Mouse (Mus musculus) Patski (cell line): Measurements from ENCODE around the gene Sec22a. TPM values are rescaled to one million over a fixed set of nuclear protein-coding genes. Genes with fewer than 3 reads are reported as not detected.

Source experiments
- ATAC-seq: fragments of 100-300 bp; one replicate; pipeline ENCODE4 v1.8.0; 2021
- CTCF ChIA-PET: fragments of 350-600 bp; sonication (Branson Sonifier 250); formaldehyde crosslinking; loops from one replicate; lab custom pipeline; 2022; ENCODE audit warnings: inconsistent platforms; lab: Charles Lee
- POLR2A ChIA-PET: fragments of 350-600 bp; sonication (Branson Sonifier 250); formaldehyde crosslinking; loops from one replicate; lab custom pipeline; 2022; ENCODE audit warnings: antibody characterized with exemption, inconsistent platforms; lab: Charles Lee
- DNase-seq: peaks from one replicate; pipeline ENCODE4 v3.0.0-alpha.2; 2011; ENCODE audit warnings: low read depth, low spot score
- H3K27me3 ChIP-seq: fragments of 371-371 bp; one replicate; pipeline ENCODE4 v1.5.1; 2021
- CTCF ChIP-seq: fragments of 100-300 bp; IDR thresholded peaks from one replicate; pipeline ENCODE4 v1.5.1; 2021
- in situ Hi-C: fragments of 300-500 bp; cut with MboI; formaldehyde crosslinking; loops from 3 replicates; pipeline ENCODE4 v1.11.1; 2018; ENCODE audit warnings: low pct_unique_long_range_greater_than_20kb, mixed read lengths
- polyA plus RNA-seq: library from polyadenylated mRNA; unstranded; gene quantifications from one replicate; pipeline ENCODE4 v1.2.3, GENCODE M21; 2021

Sec22a gene
- polyA plus RNA-seq, 1 experiment from 2014 or later: 28.8 TPM

DNA sequence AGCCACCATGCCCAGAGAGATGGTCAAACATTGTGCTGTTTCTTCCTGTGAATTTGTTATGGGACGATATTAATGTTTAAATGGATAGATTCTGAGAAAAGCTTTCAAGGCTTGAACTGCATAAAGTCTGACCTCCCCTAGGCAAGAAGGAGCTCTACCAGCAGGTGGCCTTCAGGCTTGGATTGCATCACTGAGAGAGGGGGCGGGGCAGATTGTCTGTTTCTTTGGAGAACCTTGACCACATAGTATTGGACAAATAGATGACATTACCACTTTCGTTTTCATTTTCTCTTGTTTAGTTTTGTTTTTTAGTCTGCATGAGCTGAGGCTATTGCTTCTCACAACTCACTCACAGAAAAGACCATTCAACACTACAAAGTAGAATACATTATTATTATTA is 15.6 kb upstream of the Sec22a start:
- ChIA-PET CTCF (interaction anchor here (1.2 to 1.5 kb wide), 2 partner anchors 12 to 21 kb away, joined by 3 read pairs; no protein-coding TSS in a partner anchor), POLR2A (no interaction called here)
- ATAC-seq (no peak), DNase-seq (no peak)
- peaks cover 7% of the 10 kb centered on the region for H3K27me3 ChIP-seq
- peak; percentile 38 for TF ChIP-seq CTCF
- in situ Hi-C loops: no loop called here

DNA sequence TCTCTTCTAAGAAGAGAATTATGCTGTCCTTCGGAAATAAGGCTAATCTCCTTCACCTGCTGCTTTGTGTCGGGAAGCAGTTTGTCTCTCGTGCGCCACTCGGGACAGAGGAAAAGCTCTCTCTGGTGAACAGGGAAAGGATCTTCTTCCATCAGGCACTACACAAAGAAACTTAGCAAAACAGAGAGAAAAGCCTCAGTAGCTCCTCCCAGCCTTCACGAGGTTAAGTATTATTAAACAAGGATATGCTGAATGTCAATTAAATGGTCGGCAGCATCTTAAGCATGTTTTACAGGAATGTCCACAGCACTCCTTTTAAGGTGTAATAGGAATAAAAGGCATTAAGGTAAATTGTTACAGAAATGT is 328 bp upstream of the Sec22a start:
- CTCF ChIA-PET: interaction anchor here (0.9 to 1.6 kb wide), 4 partner anchors 9 to 176 kb away, joined by 3 to 4 read pairs (median 4); no protein-coding TSS in a partner anchor
- POLR2A ChIA-PET: no interaction called here
- no peak for DNase-seq
- TF ChIP-seq CTCF: no peak
- peaks cover 3% of the 10 kb centered on the region for H3K27me3 ChIP-seq
- in situ Hi-C loops: no loop called here
- peak; percentile 7 for ATAC-seq

DNA sequence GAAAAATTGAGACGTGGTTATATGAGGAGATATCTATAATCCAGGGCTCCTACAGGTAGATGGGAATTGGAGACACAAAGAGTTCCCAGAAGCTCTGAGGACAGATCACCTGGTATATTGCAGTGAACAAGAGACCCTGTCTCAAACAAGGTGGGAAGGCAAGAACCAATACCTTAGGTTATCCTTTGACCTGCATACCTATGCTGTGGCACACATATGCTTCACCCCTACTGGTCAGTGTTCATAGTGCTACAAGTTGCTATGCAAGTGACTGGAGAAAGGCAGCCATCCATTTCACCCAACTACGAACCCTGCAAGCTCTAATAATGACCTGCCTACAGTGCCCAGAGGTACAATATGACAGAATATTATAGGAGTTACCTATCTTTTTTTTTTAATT is 1.5 kb downstream of the Sec22a start:
- CTCF ChIA-PET: no interaction called here
- POLR2A ChIA-PET: interaction anchor here (0.5 kb wide), 1 partner anchor 10 kb away, joined by 3 read pairs; no protein-coding TSS in a partner anchor

DNA sequence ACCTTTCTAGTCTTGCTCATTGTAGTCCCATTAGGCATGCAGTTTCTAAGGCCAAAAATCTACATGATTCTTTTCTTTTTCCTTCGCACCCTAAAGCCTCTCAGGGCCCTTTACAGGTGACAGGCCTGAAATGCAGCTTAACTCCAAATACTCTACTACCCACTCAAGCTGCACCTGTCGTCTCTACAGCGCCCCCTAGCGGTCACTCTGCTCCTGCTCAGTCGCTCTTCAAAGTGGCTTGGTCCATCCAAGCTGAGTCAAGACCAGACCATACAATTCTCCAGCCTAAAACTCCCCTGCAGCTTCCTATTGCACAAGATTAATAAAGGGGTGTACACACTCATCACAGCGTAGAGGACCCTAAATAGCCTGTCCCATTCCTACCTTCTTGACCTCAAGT is 3.1 kb downstream of the Sec22a start:
- CTCF ChIA-PET: interaction anchor here (1.0 kb wide), 1 partner anchor 9 kb away, joined by 3 read pairs; no protein-coding TSS in a partner anchor
- TF ChIP-seq CTCF: peak; percentile 83
- ATAC-seq (no peak), DNase-seq (no peak)
- in situ Hi-C loops: no loop called here
- no peaks in the 10 kb centered on the region for H3K27me3 ChIP-seq
- POLR2A ChIA-PET: no interaction called here

More for the DNA sequence above, 1.5 kb downstream of the Sec22a start:
- in situ Hi-C loops: no loop called here
- no peak for TF ChIP-seq CTCF
- peaks cover 3% of the 10 kb centered on the region for H3K27me3 ChIP-seq
- DNase-seq: no peak
- ATAC-seq: no peak

DNA sequence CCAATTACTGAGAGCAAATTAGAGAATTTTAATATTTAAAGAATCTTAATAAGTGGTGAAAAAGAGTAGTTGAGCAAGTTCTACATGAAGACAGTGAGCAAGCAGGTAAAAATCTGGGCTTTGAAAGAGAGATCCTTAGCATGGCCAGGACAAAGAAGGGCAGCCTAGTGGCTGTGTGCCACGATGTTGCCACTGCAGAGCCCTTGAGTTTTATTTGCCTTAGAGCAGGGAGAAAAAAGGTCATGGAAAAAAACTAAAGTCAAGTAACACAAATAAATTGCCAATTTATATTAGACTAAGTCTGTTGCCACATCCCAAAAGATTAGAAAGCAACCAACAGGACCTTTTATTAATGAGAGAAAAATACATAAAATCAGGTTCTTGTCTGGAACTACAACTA is 6.3 kb downstream of the Sec22a start:
- POLR2A ChIA-PET: no interaction called here
- CTCF ChIA-PET: no interaction called here
- DNase-seq: no peak

DNA sequence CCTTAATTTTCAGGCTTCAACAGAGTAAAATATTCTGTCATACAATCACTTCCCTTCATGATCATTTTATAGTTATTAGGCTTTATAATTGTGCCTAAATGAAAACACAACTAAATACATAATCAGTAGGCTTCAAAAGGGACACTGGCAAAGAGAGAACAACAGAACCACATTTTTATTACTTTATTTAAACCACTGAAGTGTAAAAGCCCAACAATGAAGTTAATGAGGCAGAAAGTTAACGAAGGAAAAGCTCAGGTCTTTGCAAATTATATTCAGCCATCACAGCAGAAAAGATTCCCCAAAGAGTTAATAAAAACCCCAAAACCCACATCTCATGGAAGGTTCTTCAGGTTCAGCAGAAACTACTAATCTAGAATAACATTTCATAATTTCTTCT is 33.3 kb downstream of the Sec22a start:
- CTCF ChIA-PET: interaction anchor here (1.5 kb wide), 1 partner anchor 11 kb away, joined by 4 read pairs; no protein-coding TSS in a partner anchor
- POLR2A ChIA-PET: interaction anchor here (0.6 kb wide), 1 partner anchor 308 kb away, joined by 4 read pairs; no protein-coding TSS in a partner anchor
- in situ Hi-C loops: no loop called here
- no peak for TF ChIP-seq CTCF
- DNase-seq: no peak
- no peaks in the 10 kb centered on the region for H3K27me3 ChIP-seq
- ATAC-seq: no peak

More for the DNA sequence above, 6.3 kb downstream of the Sec22a start:
- in situ Hi-C loops: no loop called here
- no peaks in the 10 kb centered on the region for H3K27me3 ChIP-seq
- ATAC-seq: no peak
- no peak for TF ChIP-seq CTCF

DNA sequence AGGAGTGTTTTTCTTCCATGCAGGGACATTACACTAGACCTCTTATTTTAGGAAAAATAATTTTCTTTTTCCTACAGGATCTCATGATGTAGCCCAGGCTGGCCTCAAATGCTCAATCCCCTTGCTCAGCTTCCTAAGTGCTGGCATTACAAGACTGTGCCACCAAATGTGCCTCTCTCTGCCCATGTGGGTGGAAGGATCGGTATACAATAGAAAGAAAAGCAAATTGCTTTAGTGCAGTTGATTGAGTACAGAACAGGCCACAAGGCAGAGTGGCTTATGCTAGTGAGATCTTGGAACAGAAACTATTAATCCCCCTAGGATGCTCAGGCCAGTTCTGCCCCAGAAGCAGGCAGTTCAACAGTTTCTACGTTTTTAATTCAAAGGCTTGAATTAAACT is 43.9 kb downstream of the Sec22a start:
- DNase-seq (no peak), ATAC-seq (no peak)
- ChIA-PET CTCF (interaction anchor here (0.9 to 1.2 kb wide), 3 partner anchors 10 to 279 kb away, joined by 3 to 4 read pairs (median 3); partner anchors contain the start of gene Sema5b), POLR2A (no interaction called here)
- in situ Hi-C loops: loop anchor here (10.0 kb wide), 1 partner anchor 305 kb away; no protein-coding TSS in a partner anchor
- no peaks in the 10 kb centered on the region for H3K27me3 ChIP-seq
- TF ChIP-seq CTCF: no peak

DNA sequence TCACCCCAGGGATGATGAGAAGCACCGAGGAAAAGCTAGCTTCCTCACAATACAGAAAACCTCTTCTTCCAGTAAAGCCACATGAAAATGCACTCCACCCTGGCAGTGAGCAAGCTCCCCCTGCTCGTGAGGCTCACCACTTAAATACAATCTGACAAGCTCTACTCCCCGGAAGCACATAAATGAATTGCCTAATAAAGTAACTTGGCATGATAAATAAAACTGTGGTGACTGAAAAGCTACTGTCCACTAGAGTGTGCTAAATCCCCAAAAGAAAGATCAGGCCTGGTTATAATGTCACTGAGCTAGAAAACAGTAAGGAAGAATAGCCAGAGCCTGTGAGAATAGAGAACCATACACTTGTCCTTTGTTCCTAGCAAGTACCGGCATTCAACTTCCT is 44.4 kb downstream of the Sec22a start:
- DNase-seq (no peak), ATAC-seq (no peak)
- ChIA-PET CTCF (interaction anchor here (0.9 to 1.2 kb wide), 3 partner anchors 11 to 279 kb away, joined by 3 to 4 read pairs (median 3); partner anchors contain the start of gene Sema5b), POLR2A (no interaction called here)
- TF ChIP-seq CTCF: peak; percentile 58
- in situ Hi-C loops: loop anchor here (10.0 kb wide), 1 partner anchor 305 kb away; no protein-coding TSS in a partner anchor
- no peaks in the 10 kb centered on the region for H3K27me3 ChIP-seq

DNA sequence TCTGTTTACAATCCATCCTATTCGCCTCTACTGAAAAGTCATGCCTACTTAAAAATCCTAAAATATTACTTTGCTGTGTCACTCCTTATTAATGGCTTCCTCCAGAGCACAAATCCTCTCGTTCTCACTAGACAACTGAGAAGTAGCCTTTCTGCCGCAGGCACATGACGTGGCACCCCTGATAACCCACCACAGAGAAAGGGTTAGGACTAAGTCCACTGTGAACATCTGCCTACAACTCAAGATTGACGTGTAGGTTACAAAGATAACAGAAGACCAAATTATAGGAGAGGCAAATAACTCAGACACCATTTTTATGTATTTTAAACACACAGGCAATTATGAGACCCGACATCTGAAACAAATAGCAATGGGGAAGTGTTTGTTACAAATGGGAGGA is 45.3 kb downstream of the Sec22a start:
- POLR2A ChIA-PET: no interaction called here
- CTCF ChIA-PET: interaction anchor here (1.2 kb wide), 1 partner anchor 12 kb away, joined by 3 read pairs; no protein-coding TSS in a partner anchor
- TF ChIP-seq CTCF: no peak
- no peaks in the 10 kb centered on the region for H3K27me3 ChIP-seq
- DNase-seq: no peak
- no peak for ATAC-seq
- in situ Hi-C loops: loop anchor here (10.0 kb wide), 1 partner anchor 306 kb away; no protein-coding TSS in a partner anchor

DNA sequence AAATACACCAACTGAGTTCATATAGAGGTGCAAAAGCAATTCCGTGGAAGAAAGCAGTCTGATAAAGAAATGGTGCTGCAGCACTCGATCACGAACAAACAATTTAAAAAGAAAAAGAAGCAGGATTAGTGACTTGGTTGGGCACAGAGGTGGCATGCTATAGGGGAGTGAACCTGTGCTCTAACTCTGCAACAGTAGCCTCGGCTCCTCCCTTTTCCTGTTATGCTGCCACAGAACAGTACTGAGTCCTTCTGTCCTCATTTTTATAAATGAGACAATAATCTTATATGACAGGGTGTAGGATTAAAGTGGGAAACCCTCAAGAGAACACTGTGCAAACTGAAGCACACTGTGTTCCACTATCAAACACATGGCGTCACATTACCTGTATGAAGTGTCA is 46.3 kb downstream of the Sec22a start:
- DNase-seq (no peak), ATAC-seq (no peak)
- no peaks in the 10 kb centered on the region for H3K27me3 ChIP-seq
- POLR2A ChIA-PET: interaction anchor here (0.7 kb wide), 1 partner anchor 424 kb away, joined by 4 read pairs; no protein-coding TSS in a partner anchor
- in situ Hi-C loops: loop anchor here (10.0 kb wide), 1 partner anchor 307 kb away; no protein-coding TSS in a partner anchor
- no peak for TF ChIP-seq CTCF
- CTCF ChIA-PET: interaction anchor here (1.2 kb wide), 1 partner anchor 11 kb away, joined by 3 read pairs; no protein-coding TSS in a partner anchor

DNA sequence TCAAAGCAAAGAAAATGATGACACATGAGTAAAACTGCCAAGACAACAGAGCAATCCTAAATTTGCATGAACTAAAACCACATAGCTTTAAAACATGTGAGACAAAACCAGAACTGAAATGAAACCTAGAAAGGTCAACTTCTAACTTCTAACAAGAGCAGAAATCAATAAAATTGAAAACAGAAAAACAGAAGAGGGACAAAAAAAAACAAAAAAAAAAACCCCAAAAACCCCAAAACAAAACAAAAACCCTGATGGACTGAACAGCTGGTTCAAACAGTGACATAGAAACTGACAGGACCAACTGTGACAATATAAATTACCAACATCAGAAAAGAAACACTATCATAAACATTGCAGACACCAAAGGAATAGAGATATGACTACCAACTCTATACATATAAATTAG is 46.9 kb downstream of the Sec22a start:
- H3K27me3 ChIP-seq: no peaks in the 10 kb centered on the region
- in situ Hi-C loops: loop anchor here (10.0 kb wide), 1 partner anchor 308 kb away; no protein-coding TSS in a partner anchor
- TF ChIP-seq CTCF: no peak
- CTCF ChIA-PET: interaction anchor here (1.2 kb wide), 1 partner anchor 10 kb away, joined by 3 read pairs; no protein-coding TSS in a partner anchor
- DNase-seq (no peak), ATAC-seq (no peak)
- POLR2A ChIA-PET: interaction anchor here (0.7 kb wide), 1 partner anchor 424 kb away, joined by 4 read pairs; no protein-coding TSS in a partner anchor
